Mouse (Mus musculus) erythroblast, embryonic 14.5 days (primary cell): Measurements from ENCODE around the gene Adamts10.

ENCODE experiments used
- GATA1 ChIP-seq: IDR thresholded peaks from 2 replicates; pipeline ENCODE4 v1.6.1; 2012; ENCODE audit warnings: low read length, inconsistent platforms, mixed read lengths
- TAL1 ChIP-seq: IDR thresholded peaks from 3 replicates; pipeline ENCODE4 v1.6.1; 2012; ENCODE audit warnings: low read length, inconsistent platforms, mixed read lengths

DNA sequence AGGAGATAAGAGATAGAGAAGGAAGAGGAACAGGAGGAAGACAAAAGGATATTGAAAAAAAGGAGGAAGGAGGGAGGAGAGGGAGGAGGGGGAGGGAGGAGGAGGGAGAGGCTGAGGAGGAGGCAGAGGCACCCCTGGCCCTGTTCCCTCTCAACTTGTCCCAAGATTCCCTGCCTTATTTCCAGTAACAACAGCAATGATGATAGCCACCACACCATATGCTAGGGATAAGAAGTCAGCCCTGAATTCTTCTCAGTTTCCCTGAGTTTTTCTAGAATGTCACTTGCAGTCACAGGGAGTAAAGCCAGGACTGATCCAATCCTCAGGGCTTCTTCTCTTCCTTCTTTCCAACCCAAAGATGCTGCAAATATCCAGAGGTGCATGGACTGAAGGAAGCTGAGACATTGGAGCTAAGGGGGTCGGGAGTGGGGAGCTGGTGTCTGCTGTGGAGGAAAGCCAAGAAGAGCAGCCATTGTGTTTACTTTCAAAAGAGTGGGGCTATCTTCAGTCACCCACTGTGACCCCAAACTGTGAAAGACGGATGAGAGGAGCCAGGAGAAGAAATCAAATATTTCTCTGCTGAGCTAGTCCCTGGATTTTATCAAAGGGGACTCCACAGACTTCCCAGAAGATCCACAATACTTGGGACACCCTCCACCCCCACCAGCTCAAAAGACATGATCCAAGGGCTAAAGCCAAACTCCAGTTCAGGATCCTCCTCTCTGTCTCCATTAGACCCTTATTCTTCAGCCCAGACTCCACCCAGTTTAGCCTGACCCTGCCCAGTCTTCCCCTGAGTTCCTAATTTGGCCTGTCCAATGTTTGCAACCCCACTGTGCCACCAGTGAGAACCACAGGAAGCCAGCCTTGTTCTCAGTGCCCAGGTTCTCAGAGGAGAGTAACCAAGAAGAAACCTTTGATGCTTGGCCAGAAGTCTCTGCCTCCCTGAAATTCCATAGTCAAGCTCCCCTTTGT lies 11.3 kb upstream of the Adamts10 start:
- TF ChIP-seq TAL1: no peak
- TF ChIP-seq GATA1: no peak
